Mouse (Mus musculus) bone marrow macrophage, adult 2 months (primary cell): ENCODE measurements around the gene Rhox1.
"Not testable (repeated sequence)": the region's sequence is repeated elsewhere in the genome, so short reads cannot be mapped to it uniquely, and the experiment has no call there.

Experiments used
- CTCF ChIP-seq: IDR thresholded peaks from 2 replicates; pipeline ENCODE4 v1.5.1; 2012; ENCODE audit warnings: low read depth, mild to moderate bottlenecking, low read length, moderate library complexity
- POLR2A ChIP-seq: IDR thresholded peaks from 2 replicates; pipeline ENCODE4 v1.6.1; 2012; ENCODE audit warnings: mild to moderate bottlenecking, low read depth, low read length, borderline replicate concordance

DNA sequence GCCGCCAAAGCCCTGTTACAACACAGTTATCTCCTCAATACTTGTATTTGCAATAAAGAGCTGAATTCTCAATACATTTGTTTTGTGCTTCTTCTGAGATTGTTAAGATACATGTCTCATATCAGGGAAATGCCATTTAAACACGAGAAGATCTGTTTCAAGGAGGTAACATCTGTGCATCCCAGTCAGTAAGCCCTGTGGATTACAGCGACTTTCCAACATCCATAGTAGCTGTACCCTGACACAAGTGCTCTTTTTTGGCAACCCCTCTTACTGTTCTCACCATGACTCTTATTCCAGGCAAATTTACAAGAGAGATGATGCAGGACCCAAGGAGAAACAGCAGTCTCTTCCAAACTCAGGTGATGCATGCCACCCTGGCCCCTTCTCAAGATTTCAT is 27.6 kb upstream of the Rhox1 start, which contains the start of gene Rhox3a:
- TF ChIP-seq POLR2A, CTCF: not testable (repeated sequence)
